Mouse (Mus musculus): ENCODE measurements around the gene Dnph1. TPM values are rescaled to one million over a fixed set of nuclear protein-coding genes. Genes with fewer than 3 reads are reported as not detected.

Dnph1 gene
- total RNA-seq, 4 experiments from 2014 or later = 5.2 to 8.5 (median 7.1) TPM

GRCm38 (mm10) chr17:46502775-46503174, 6.3 kb downstream of the Dnph1 start:
- DNase-seq (ENCODE audit: low spot score in 2 of 2) = no peak

- DNase-seq (ENCODE audit: low spot score in 2 of 2) = no peak
These were observed 7.5 kb downstream of the Dnph1 start for GRCm38 (mm10) chr17:46503847-46504638.

- DNase-seq (ENCODE audit: low spot score in 2 of 2) = no peak
These were observed 9.1 kb downstream of the Dnph1 start for GRCm38 (mm10) chr17:46505617-46506016.

- no peak for DNase-seq (ENCODE audit: low spot score in 2 of 2)
These were observed 14.7 kb downstream of the Dnph1 start for GRCm38 (mm10) chr17:46511059-46511710.

GRCm38 (mm10) chr17:46513329-46513728, 16.8 kb downstream of the Dnph1 start:
- DNase-seq (ENCODE audit: low spot score in 2 of 2) = no peak

GRCm38 (mm10) chr17:46519971-46520370, 23.5 kb downstream of the Dnph1 start:
- no peak for DNase-seq (ENCODE audit: low spot score in 2 of 2)

- no peak for DNase-seq (ENCODE audit: low spot score in 2 of 2)
These were observed 24.0 kb downstream of the Dnph1 start for GRCm38 (mm10) chr17:46520385-46520979.

- no peak for DNase-seq (ENCODE audit: low spot score in 2 of 2)
These were observed 24.7 kb downstream of the Dnph1 start for GRCm38 (mm10) chr17:46521174-46521573.

GRCm38 (mm10) chr17:46521963-46522668, 25.6 kb downstream of the Dnph1 start:
- DNase-seq (ENCODE audit: low spot score in 2 of 2) = no peak

- no peak for DNase-seq (ENCODE audit: low spot score in 2 of 2)
These were observed 28.6 kb downstream of the Dnph1 start for GRCm38 (mm10) chr17:46525065-46525464.

- peak; percentile 20 to 46 for DNase-seq (ENCODE audit: low spot score in 2 of 2)
These were observed 29.2 kb downstream of the Dnph1 start for GRCm38 (mm10) chr17:46525579-46526307.

GRCm38 (mm10) chr17:46543661-46544060, 47.1 kb downstream of the Dnph1 start:
- no peak for DNase-seq (ENCODE audit: low spot score in 2 of 2)

GRCm38 (mm10) chr17:46545813-46546564, 49.5 kb downstream of the Dnph1 start, which contains the start of gene Cul9:
TSS of gene Cul9 (minus strand) at chr17:46546388.
- DNase-seq (ENCODE audit: low spot score in 2 of 2) = peak; percentile 56 to 70

- no peak for DNase-seq (ENCODE audit: low spot score in 2 of 2)
These were observed 50.1 kb downstream of the Dnph1 start for GRCm38 (mm10) chr17:46546591-46546990.

GRCm38 (mm10) chr17:46546995-46547394, 50.5 kb downstream of the Dnph1 start:
- DNase-seq (ENCODE audit: low spot score in 2 of 2) = no peak

- no peak for DNase-seq (ENCODE audit: low spot score in 2 of 2)
These were observed 51.4 kb downstream of the Dnph1 start for GRCm38 (mm10) chr17:46547923-46548322.

- no peak for DNase-seq (ENCODE audit: low spot score in 2 of 2)
These were observed 52.2 kb downstream of the Dnph1 start for GRCm38 (mm10) chr17:46548741-46549140.

- DNase-seq (ENCODE audit: low spot score in 2 of 2) = no peak
These were observed 52.7 kb downstream of the Dnph1 start for GRCm38 (mm10) chr17:46549193-46549592.

Data from gastrocnemius, adult 8-10 months (tissue).